Mouse (Mus musculus) MEL-GATA-1-ER (cell line): ENCODE measurements around the gene Dram1.

ENCODE experiments used
- DNase-seq: peaks from one replicate; pipeline ENCODE4 v3.0.0-alpha.2; 2012; ENCODE audit warnings: low read depth; ENCODE audit errors: extremely low read depth

Gene Dram1

DNA sequence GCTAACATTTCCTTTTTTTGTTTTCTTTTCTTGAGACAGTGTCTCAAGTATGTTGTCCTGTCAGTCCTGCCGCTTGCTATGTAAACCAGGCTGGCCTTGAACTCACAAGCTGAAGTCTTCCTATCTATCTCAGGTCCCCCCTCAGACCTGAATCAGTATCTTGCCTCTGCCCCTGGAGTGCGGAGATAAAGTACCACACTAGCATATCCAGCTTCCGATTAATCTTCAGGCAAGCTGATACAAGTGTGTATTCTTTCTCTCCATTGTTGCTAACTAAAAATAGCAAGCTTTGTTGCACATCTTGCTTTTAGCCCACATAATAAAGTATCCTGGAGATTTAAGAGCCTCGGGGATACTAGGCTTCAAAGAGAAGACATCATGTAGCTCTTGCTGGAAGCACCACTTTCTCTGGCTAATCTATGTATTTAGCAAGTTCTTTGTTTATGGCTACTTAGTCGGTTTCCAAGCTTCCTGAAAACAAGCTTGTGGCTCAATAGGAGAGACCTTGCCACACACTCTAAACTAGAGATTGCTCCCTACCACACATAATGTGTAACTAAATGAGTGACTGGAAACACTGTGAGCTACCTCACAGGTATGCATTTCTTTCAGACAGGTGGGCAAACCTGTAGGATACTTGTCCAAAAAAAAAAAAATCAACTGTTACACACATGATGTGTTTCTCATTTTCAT lies 27.3 kb downstream of the Dram1 start:
- DNase-seq = no peak

DNA sequence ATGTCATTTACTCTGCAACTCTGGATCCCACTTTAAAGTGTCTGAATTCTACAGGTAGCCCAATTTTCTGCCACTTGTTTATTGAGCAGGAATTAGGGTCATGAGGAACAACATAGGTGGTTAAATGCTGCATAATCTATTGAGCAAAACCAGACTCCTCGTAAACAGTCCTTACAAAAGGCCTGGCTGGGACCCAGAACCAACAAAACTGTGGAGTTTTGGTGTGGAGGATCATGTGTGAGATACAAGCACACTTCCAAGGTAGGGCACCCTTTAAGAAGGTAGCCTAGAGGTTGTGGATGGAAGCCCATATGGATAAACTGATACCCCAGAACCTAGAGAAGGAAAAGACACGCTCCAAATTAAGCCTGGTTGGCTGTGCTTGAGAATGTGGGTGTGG lies 28.2 kb downstream of the Dram1 start:
- no peak for DNase-seq

DNA sequence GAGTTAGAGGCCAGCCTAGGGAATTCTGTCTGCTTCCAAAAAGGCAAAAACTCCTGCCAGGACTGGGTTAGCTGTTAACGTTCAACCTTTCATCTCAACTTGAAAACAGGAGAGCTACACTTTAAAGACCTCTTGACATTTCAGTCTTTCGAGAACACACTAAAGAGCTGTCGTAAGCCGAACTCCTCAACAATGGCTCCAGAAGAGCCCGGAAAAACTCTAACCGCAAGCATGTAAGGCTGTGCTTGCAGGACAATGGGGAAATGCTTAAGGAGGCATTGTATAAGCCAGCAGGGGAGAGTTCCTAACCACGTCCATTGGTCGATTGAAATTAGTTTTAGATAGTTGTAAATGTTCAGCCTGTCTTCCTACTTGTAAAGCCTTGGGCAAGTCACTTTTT lies 29.1 kb downstream of the Dram1 start:
- DNase-seq = no peak

DNA sequence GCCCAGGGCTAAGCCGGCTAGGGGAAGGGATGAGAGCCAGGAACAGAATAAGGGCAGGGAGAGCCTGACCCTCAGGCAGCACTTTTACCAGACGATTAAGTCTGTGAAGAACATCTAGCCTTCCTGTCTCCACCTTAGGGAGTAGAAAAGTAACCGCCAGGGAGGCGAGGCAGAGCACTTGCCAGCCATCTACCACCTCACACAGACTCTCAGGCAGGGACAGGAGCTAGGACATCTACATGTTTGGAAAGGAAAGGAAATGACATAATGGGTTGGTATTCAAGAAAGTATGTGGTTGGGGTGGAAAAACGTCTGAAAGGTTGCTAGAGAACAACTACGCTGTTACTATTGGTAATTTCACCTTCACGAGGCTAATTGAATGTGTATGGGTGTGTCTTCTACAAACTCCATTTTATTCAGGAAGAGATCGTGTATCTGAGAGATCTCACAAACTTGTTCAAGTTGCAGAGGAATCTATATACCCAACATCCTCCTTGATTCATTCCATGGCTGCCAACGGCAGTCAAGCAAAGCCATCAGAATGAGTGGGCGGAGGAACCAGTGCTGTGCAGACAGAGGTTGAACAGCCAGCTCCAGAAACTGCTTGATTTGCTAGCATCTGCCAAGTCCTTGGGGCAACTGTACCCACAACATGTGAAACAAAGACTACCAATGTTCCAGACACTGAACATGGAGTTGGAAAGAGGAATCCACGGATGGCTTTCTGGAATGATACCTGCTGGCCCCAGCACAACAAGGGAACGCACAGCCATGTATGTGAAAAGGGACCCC lies 32.2 kb downstream of the Dram1 start:
- no peak for DNase-seq

DNA sequence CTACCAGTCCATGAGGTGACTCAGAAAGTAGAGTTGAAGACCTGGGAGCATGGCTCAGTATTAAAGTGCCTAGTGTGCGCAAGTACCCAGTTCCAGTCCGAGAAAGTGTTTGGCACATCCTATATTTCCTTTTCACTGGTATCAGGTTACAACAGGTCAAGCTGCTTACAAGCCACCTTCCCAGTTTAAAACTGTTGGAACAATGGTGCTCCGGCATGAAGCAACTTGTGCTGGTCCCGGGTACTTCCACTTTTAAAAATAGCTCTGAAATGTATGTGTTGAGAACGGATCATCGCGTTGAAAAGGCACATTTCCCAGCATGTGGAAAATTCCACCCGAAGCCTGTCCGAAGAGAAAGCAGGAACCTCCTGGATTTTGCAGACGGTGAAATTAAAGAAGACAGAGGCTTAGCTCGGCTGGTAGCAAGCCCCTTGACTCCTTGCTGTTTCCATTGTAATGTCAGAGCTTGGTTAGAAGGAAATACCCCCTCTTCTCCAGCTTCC lies 32.9 kb downstream of the Dram1 start:
- no peak for DNase-seq

DNA sequence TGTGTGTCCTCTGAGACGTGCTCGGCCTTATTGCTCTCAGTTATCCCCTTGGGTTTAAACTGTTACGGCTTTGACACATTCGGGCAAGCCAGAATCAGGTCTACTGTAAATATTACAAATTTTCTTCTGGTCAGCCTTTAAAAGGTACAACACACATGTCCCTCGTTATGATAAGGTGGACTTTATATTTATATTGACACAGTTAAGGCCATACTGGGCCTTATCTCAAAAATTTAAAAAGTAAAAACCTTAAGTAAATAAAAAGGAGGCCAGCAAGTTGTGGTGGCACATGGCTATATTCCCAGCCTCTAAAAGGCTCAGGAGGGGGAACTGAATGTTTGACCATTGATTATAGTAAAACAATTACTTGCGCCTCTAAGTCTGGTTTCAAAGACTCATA lies 37.5 kb downstream of the Dram1 start:
- no peak for DNase-seq

DNA sequence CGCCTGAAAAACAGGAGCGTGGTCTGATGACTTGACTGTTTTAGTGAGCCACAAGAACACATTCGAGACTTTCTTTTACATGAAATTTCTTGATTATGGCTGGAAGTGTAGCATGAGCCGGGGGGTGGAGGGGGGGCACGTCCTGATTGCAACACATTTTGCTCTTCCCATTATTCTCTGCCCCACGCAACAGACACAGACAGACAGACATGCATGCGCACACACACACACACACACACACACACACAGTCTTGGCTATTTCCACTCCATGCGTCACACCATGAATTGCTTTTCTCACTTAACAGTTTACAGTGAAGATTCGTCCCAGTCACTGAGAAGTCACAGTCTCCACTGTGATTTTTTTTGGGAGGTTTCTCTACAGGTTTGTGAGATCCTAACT lies 38.2 kb downstream of the Dram1 start:
- no peak for DNase-seq

DNA sequence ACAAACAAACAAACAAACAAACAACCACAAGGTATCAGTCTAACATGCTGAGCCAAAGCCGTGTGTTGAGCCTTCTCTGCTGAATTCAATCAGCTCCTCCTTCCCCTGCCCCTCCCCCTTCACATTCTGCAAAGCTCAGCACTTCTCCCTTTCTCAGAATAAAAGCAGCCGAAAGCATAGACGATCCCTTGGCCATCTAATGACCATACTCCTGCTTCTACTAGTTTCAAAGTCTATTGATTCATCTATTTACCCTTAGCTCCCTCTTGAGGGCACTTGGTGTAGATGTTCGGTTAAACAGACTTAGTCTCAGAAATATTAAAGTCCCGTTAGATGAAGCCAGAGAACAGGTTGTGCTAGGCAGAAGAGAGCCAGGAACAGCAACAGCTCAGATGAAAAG lies 48.2 kb downstream of the Dram1 start:
- DNase-seq = no peak

DNA sequence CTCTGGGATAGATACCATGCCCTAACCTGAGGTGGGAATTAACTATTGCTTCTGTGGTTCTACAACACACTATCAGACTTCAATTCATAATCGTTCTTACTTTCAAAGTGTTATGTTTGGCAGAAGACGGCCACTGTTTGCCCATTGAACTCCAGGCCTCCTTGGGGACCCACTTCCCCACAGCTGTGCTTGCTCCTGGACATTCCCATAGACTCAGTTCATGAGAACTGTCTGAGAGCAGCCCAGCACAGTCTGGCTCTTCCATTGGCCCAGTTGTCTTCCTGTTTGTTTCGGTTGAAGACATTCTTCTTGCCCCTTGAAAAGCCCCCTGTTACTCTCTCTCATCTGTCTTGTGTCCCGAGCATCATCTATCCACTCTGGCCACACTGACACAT lies 50.8 kb downstream of the Dram1 start:
- no peak for DNase-seq

DNA sequence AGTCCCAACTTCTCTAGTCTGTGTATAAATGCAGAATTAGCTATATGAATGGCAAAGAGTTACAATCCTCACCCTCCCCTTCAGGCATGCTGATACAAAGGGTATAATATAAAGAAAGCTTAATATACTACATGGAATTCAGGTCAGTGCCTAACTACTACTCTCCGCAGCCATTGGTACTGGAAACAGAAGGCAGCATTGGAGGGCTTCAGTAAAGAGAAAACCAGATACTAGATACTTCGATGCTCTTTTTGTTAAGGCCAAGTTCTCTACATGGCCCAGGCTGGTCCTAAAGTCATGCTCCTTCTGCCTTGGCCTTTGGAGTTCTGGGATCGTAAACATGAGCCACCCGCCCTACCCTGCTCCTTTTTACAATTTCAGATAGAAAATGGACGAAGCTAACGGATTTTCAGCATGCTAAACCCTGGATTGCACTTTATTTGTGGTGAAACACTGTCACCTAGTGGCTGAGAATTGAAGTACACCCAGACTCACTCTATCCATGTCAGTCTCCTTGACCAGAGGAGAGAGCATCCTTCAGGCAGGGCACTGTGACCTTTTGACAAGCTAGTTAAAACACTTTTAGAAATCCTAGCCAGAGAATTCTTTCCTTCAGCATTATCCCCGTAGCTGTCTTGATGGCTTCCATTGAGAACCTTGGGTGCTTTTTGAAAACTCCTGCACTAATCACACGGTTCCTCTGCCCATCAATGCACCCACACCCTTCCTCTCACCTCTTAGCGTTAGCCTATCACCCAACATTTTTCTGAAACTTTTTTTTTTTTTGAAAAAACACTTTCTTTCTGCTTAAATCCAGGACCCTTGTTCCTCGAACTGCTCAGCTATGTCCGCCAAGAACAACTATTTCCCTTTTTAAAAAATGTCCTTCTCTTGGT lies 51.5 kb downstream of the Dram1 start:
- peak; percentile 56 for DNase-seq

DNA sequence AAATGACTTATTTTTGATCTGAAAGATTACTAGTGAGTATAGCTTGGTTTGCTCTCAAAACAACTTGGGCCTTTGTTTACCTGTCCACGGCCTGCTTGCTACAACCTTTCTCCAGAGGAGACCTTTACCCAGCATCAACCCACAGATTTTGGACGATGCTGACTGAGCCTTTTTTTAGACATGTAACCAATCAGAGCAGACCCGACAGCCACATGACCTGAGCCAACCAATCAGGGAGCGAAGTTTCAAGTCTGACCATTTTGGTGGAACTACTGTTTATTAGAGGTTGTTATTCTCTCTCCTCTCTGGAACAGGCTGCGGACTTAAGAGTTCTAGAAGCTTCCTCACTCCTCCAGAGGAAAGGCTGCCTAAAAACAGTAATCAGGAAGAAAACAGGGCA lies 57.1 kb downstream of the Dram1 start:
- DNase-seq = no peak

DNA sequence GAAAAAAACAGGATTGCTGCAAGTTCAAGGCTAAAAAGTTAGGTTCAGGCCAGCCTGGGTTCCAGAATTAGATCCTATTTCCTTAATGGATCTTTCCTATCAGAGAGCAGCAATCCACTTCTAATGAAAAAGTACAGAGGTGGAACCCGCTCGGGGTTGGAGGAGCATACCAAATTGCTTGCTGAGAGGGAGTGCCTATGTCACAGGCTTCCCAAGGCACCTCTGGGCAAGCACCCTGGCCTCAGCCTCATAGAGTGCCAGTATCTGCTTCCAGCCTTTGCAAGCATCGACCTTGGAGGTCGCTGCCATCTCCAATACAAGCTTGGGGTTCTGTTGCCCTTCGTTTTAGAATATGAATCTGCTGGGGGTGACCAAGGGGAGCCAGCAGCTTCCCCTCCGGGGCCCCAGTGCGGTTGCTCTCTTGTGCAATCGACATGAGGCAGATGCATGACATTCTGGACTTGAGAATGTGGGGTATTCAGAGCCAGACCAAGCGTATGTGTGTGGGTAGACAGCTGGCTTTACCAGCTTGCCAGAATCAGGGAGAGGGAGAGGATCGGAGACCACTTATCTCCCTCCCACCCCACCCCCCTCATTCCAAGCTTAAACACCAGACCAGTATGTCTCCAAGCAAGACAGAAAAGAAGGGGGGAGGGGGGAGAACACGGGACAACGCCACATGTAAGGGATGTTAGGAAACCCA lies 58.0 kb downstream of the Dram1 start:
- no peak for DNase-seq

DNA sequence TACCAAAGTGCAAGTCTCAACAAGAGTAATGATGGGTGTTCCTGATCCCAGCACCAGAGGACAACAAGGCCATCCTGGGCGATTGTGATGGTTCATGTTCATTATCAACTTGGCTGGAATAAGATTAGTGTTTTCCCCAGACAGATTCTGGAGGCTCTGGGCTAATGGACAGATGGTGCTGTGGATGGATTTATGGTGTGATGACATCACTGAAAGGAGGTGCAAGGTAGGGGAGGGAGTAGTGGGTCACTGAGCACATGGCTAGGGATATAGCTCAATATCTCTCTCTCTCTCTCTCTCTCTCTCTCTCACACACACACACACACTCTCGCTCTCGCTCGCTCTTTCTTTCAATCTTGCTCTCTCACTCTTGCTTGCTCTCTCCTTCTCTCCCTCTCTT lies 60.7 kb downstream of the Dram1 start:
- DNase-seq = no peak

DNA sequence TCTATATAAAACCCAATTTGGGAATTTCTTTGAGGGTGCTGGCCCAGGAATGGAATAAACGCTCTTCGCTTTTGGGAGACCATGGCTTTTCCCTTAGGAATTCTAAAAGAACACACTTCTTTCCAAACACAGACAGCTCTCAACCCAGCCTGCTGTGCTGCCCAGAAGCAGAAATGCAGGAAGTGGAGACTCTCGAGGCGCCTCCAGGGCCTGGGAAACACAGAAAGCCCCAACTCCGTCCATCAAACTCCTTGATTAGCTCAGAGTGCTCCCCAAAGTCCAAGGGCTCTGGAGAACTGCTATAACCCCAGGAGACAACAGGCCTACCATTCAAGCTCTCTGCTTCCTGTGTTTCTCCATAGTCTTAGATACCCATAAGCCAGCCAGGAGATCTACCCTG lies 61.7 kb downstream of the Dram1 start:
- no peak for DNase-seq

DNA sequence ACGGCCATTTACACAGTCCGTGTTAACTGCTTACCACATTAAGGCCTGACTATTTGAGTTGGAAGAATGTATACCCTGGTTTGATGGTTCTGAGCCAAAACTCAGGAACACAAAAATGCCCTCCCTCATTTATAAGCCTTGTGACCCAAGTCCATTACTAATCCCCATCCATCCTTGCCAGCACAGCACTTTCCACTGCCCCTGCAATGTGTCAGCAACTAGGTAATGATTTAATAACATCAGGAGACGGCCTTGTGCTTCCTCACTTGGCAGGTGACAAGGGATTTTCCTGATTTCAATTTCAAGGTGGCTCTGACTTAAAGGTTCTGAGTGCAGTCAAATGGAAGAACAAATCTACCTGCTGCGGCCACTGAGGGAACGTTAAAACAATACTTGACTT lies 64.0 kb downstream of the Dram1 start:
- DNase-seq = no peak

DNA sequence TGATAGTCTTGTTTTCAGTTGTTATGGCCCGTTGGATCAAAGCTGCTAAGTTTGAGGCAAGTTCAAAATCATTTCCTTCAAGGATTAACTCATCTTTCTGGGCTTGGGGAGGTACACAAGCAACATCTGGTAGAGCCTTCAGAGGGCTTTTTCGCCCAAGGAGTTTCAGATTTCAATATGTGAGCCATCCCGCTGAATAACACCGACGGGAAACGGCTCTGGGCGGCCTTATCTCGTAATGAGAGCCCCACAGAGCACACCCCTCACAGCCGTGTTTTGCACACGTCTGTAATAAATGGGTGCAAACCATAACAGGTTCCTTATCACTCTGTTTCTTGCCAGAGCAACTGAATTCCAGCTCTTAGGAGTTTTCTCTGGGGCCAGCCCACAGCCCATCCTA lies 69.0 kb downstream of the Dram1 start:
- DNase-seq = no peak

DNA sequence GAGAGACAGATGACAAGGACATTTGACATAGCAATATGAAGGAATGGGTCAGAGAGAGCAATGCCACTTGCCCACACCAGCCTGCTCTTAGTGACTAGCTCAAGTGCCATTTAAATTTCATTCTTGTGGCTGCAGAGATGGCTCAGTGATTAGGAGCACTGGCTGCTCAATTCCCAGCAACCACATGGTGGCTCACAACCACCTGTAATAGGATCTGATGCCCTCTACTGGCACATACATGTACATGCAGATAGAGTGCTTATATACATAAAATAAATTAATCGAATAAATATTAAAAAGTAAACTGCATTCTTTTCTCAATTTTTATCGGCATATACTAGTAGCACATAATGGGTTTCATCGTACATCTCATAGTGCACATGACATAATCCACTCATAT lies 72.6 kb downstream of the Dram1 start:
- no peak for DNase-seq

DNA sequence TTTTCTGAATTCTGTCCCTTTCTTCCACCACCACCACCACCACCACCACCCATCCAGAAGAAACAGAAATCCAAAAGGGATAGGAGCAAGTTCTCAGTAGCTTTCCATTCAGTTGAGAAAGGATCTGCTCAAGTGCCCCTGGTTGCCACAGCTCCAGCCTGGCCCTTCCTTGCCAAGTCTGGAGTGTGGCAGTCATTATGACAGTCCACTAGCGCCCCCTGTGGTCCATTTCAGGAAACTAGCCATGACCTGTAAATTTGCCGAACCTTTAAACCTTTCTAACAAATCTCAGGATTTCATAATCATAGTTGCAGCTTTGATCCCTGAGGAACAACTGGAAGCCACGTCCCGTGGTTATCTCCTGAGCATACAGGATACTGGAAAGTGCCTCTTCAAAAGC lies 74.6 kb downstream of the Dram1 start:
- DNase-seq = peak; percentile 39

DNA sequence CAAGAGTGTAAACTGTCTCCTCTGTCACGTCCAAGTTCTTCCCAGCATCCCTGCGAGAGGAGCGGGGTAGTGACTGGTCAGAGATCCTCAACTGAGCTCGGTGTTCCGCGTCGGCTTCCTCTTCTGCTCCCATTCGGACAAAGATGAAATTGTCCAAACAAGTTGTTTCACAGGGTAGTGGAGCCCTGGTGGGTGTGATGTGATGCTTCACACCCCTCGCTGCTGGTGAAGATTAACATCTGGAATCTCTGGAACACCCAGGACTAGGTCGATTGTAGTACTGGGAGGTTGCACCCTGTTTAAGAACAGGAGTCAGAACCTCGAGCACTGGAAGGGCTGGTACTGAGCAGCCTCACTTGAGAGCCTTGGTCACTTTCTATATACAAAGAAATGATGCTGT lies 75.8 kb downstream of the Dram1 start:
- DNase-seq = no peak

DNA sequence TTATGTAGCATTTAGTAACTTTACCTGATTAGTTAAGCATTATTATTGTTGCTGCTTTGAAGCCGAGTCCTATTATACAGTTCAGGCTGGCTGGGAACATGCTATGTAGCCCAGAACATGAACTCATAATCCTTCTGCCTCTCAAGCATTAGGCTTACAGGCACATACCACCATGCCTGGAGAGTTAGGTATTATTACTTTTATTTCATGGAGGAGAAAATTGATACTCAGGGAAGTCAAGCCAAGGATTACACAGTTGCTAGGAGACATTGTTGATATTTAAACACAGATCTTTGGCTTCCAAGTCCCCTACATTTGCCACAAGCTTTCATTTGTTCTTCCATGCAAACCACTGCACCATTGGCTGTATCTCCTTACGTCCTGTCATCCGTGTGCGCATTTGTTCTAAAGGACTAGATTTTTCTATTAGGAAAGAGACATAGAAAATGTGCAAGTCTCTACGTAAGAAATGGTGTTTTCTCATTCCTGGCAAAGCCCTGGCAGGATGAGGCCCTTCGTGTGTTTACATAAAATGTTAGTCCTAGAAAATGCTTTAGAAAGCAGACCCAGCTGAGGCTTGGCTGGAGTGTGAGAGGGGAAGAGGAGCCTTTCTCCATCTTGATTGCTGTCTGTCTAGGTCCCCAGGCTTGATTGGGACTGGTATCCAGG lies 76.9 kb downstream of the Dram1 start:
- DNase-seq = no peak

DNA sequence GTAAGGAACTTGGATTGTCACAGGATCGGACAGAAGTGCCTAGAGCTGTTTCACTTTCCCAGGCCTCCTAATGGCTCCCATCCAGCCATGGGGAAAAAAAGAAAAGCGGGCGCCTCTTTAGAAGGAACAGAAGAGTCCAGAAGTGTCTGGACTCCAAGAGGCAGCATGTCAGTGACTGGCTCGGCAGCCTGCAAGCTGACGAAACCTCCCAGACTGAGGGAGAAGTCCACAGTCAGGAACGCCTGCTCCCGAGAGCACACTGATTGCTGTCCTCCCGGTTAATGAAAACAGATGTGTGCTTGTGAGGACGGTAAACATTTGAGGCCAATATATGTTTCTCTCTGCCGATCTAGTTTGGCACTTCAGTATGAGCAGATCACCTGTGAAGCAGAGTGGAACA lies 81.9 kb downstream of the Dram1 start:
- DNase-seq = no peak
